Mouse (Mus musculus) spleen, adult 2 months (tissue): ENCODE data around the gene Hdac10.

Experiments used
- CTCF ChIP-seq: fragments of 200-500 bp; IDR thresholded peaks from 2 replicates; pipeline ENCODE4 v1.5.1; 2011; ENCODE audit warnings: mild to moderate bottlenecking, inconsistent platforms; ENCODE audit not compliant: insufficient read depth, insufficient read length, insufficient replicate concordance; ENCODE audit errors: extremely low read depth
- POLR2A ChIP-seq: fragments of 200-500 bp; IDR thresholded peaks from 2 replicates; pipeline ENCODE4 v1.6.1; 2011; ENCODE audit warnings: low read depth, low read length, inconsistent platforms

DNA sequence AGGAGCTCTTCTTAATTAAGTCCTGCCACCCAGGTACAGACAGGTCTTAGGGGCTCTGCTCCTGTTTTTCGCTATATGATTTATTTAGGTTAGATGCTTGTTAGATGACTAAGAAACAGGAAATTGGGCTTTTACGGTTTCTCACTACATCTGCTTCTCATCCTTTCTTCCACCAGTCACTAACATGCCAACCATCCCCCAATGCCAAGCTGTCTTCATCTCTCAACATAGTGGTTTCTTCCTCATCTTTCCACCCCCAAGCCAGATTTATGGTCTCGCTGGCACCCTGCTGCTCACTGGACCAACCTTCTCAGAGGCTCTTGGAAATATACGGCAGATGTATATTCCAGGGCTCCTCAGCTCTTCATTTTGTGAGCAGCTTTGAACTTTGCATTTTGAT is 37.8 kb downstream of the Hdac10 start:
- no peak for TF ChIP-seq CTCF
- TF ChIP-seq POLR2A, result no peak
